Mouse (Mus musculus): ENCODE measurements at regions not wholly inside any gene's neighbourhood (a gene's known extent, or its start where the extent isn't known, plus 50 kb on each side); places are given as distances from the start of the nearest gene placed in this dataset.

DNA sequence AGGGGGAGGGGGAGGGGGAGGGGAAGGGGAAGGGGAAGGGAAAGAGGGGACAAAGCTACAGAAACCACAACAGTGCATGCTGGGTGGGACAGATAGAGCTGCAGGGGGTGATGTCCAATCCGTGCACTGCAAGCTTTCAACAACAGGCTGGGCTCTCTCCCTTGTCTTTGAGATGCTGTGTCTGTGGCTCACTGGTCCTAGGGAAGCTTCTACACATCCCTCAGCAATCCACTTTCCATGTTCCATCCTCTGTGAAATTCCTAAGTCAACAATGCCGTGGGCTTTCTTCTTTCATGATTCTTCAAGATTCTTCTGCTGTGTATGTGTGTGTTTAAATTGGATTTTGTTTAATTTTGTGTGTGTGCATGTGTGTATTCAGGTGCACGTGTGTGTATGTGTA, 74.5 kb upstream of the Pmepa1 start:
- TF ChIP-seq CTCF (IDR thresholded peaks at IDR 0.05; ENCODE audit: low read depth) (no peak), EP300 (IDR thresholded peaks at IDR 0.05; ENCODE audit: low read depth) (no peak)
